Mouse (Mus musculus) CH12.LX (cell line): ENCODE data around the gene Nuak2.

ENCODE experiments used
- CTCF ChIP-seq, 2 experiments: IDR thresholded peaks in 1 of 2; conservative IDR thresholded peaks in 1 of 2; 2 replicates each; pipeline ENCODE4 v1.5.1; 2011 to 2012; ENCODE audit warnings: low read depth in 2 of 2, low read length in 2 of 2, improper control_type of control experiment in 1 of 2, inconsistent platforms in 1 of 2, mild to moderate bottlenecking in 1 of 2, moderate library complexity in 1 of 2
- E2F4 ChIP-seq: IDR thresholded peaks from 2 replicates; pipeline ENCODE4 v1.6.1; 2011; ENCODE audit warnings: low read depth, low read length, improper control_type of control experiment; ENCODE audit not compliant: insufficient replicate concordance
- ELF1 ChIP-seq: IDR thresholded peaks from 2 replicates; pipeline ENCODE4 v1.6.1; 2014; ENCODE audit warnings: low read depth, mild to moderate bottlenecking, inconsistent platforms, low read length, improper control_type of control experiment
- EP300 ChIP-seq: IDR thresholded peaks from 2 replicates; pipeline ENCODE4 v1.6.1; 2011; ENCODE audit warnings: low read length, improper control_type of control experiment
- MAFK ChIP-seq: IDR thresholded peaks from 2 replicates; pipeline ENCODE4 v1.6.1; 2011; ENCODE audit warnings: low read length, improper control_type of control experiment; ENCODE audit not compliant: insufficient replicate concordance
- MEF2A ChIP-seq: IDR thresholded peaks from 2 replicates; pipeline ENCODE4 v1.6.1; 2014; ENCODE audit warnings: low read depth, mild to moderate bottlenecking, inconsistent platforms, low read length, improper control_type of control experiment, borderline replicate concordance
- POLR2A ChIP-seq: IDR thresholded peaks from 2 replicates; pipeline ENCODE4 v1.6.1; 2011; ENCODE audit warnings: low read depth, mild to moderate bottlenecking, improper control_type of control experiment, low read length
- RCOR1 ChIP-seq: conservative IDR thresholded peaks from 2 replicates; pipeline ENCODE4 v1.6.1; 2012; ENCODE audit warnings: low read depth, mild to moderate bottlenecking, inconsistent platforms, low read length, improper control_type of control experiment
- SMC3 ChIP-seq: IDR thresholded peaks from 2 replicates; pipeline ENCODE4 v1.6.1; 2011; ENCODE audit warnings: low read depth, low read length, improper control_type of control experiment
- TCF12 ChIP-seq: IDR thresholded peaks from 2 replicates; pipeline ENCODE4 v1.6.1; 2014; ENCODE audit warnings: low read depth, mild to moderate bottlenecking, inconsistent platforms, low read length, improper control_type of control experiment
- UBTF ChIP-seq: IDR thresholded peaks from 2 replicates; pipeline ENCODE4 v1.6.1; 2012; ENCODE audit warnings: low read depth, mild to moderate bottlenecking, inconsistent platforms, low read length, improper control_type of control experiment, moderate library complexity
- USF1 ChIP-seq: IDR thresholded peaks from 2 replicates; pipeline ENCODE4 v1.6.1; 2014; ENCODE audit warnings: low read depth, mild to moderate bottlenecking, inconsistent platforms, low read length, improper control_type of control experiment
- USF2 ChIP-seq: conservative IDR thresholded peaks from 2 replicates; pipeline ENCODE4 v1.6.1; 2011; ENCODE audit warnings: low read depth, low read length, improper control_type of control experiment
- ZC3H11A ChIP-seq: IDR thresholded peaks from 2 replicates; pipeline ENCODE4 v1.6.1; 2012; ENCODE audit warnings: low read depth, mild to moderate bottlenecking, inconsistent platforms, low read length, improper control_type of control experiment

DNA sequence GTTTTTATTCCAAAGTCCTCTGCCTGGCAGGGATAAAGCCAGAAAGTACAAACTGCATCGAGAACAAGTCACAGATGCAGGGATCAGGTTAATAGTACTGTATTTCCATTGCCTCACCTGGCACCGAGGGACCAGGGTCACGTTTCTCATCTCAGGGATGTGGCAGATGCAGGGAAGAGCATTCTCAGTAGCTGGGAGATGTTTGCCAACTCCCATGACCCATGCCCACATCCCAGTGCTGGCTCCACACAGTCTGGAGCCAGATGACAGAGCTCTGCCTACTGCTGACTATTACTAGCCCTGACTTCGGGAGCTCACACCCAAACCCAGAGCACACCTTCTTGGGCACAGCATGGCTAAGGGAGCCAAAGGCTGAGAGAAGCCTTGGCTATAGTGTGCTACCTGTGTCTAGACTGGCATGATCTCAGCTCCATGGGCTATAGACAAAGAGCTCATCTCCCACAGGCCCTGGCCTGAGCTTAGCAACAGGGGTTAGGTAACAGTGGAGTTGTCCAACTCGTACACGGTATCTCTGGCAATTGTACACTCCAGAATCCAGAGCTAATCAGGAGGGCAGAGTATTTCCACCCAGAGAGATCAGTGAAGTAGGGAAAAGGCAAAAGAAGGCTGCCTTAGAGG, 57.1 kb downstream of the Nuak2 start:
- TF ChIP-seq E2F4 (no peak), CTCF (conservative IDR thresholded peaks at IDR 0.05 in 1 of 2, IDR thresholded peaks at IDR 0.05 in 1 of 2; ENCODE audit: low read depth in 2 of 2, low read length in 2 of 2) (no peak), ZC3H11A (no peak), USF1 (no peak), TCF12 (no peak), RCOR1 (no peak), POLR2A (no peak), EP300 (no peak), UBTF (no peak), USF2 (no peak), SMC3 (no peak), ELF1 (no peak), MEF2A (no peak), MAFK (no peak)
